Comparison of ENCODE assay signal across 10 mouse cellular contexts in genomic region chr6:94751101-94751440, GRCm38 (mm10). TPM values are rescaled to one million over a fixed set of nuclear protein-coding genes. Genes with fewer than 3 reads are reported as not detected.
DNase-seq lines count a peak whose midpoint lies in the region; ATAC-seq and TF ChIP-seq lines count a peak whose summit lies in the region.
"Had no signal": no experiment of that assay in that cellular context is flagged by ENCODE, and none has a peak within 500 bp of the region (broad histone marks: within the 10 kb centered on the region; RNA-seq: fewer than 3 reads in every experiment).

No protein-coding gene starts in this region.

- no peaks in the 10 kb centered on the region for H3K36me3 ChIP-seq in lung, embryonic 14.5 days (ENCODE audit: insufficient read depth)
- no peaks in the 10 kb centered on the region for H3K36me3 ChIP-seq in forebrain, embryonic 16.5 days (ENCODE audit: control insufficient read depth, insufficient read depth)
- H3K36me3 ChIP-seq: heart, embryonic 10.5 days had no signal

- 33% methylated on average over 8 of the region's 8 CpGs for WGBS in lung, embryonic 14.5 days
- 22% methylated on average over 8 of the region's 8 CpGs for WGBS in forebrain, embryonic 16.5 days

- intact Hi-C loops in left cerebral cortex, postnatal 4 days (cut with DNase I) = no loop called here

- peak; percentile 53 for TF ChIP-seq CTCF in lung, embryonic 14.5 days (IDR thresholded peaks at IDR 0.05; ENCODE audit: low read depth)

- H3K27ac ChIP-seq in lung, embryonic 14.5 days (ENCODE audit: low read depth) = no peak overlapping the region
- H3K27ac ChIP-seq in forebrain, embryonic 16.5 days (ENCODE audit: low read length) = no peak overlapping the region
- H3K27ac ChIP-seq: heart, embryonic 10.5 days; macrophage had no signal

- no peak for ATAC-seq in lung, embryonic 14.5 days (ENCODE audit: insufficient read depth)
- ATAC-seq in forebrain, embryonic 16.5 days = no peak

- no peak overlapping the region for H3K4me2 ChIP-seq in lung, embryonic 14.5 days
- H3K4me2 ChIP-seq in forebrain, embryonic 16.5 days (ENCODE audit: low read length) = peak overlapping the region; percentile 20

- DNase-seq in lung, embryonic 14.5 days = no peak
- DNase-seq in lung, postnatal 10 days = no peak
- DNase-seq in R1 (ENCODE audit: low read depth, low spot score) = peak; percentile 91
- peak; percentile 46 for DNase-seq in naive thymus-derived CD4-positive, alpha-beta T cell, adult 2 months (ENCODE audit: low read depth)
- DNase-seq in left cerebral cortex, postnatal 4 days = no peak
- no peak for DNase-seq in cerebellum, postnatal 4 days (ENCODE audit: low spot score in 2 of 2)
- DNase-seq: adrenal gland, postnatal 14 days had no signal

- H3K27me3 ChIP-seq in lung, embryonic 14.5 days (ENCODE audit: insufficient read depth, low read length) = no peaks in the 10 kb centered on the region
- H3K27me3 ChIP-seq in forebrain, embryonic 16.5 days (replicated peaks; ENCODE audit: control insufficient read depth, insufficient read depth, low read length) = no peaks in the 10 kb centered on the region

- H3K9me3 ChIP-seq in lung, embryonic 14.5 days (ENCODE audit: low read depth, low read length) = no peaks in the 10 kb centered on the region
- no peaks in the 10 kb centered on the region for H3K9me3 ChIP-seq in forebrain, embryonic 16.5 days (ENCODE audit: control insufficient read depth, low read length)
- H3K9me3 ChIP-seq: heart, embryonic 10.5 days had no signal

- H3K4me3 ChIP-seq in lung, embryonic 14.5 days (ENCODE audit: low read depth, low read length) = no peak overlapping the region
- H3K4me3 ChIP-seq in forebrain, embryonic 16.5 days (replicated peaks; ENCODE audit: low read length) = no peak overlapping the region
- H3K4me3 ChIP-seq: heart, embryonic 10.5 days had no signal

- no peaks in the 10 kb centered on the region for H3K4me1 ChIP-seq in lung, embryonic 14.5 days (ENCODE audit: insufficient read depth)
- peaks cover 9% of the 10 kb centered on the region for H3K4me1 ChIP-seq in forebrain, embryonic 16.5 days (replicated peaks; ENCODE audit: control insufficient read depth, insufficient read depth, low read length)

- H3K9ac ChIP-seq in lung, embryonic 14.5 days = no peak overlapping the region
- H3K9ac ChIP-seq in forebrain, embryonic 16.5 days (replicated peaks; ENCODE audit: low read depth, low read length) = no peak overlapping the region

RNA-seq across cellular contexts. Expression of gene Lrig1, which starts 51.1 kb away (rescaled TPM):
- 11.5 and 13.5 TPM in 2 replicates for polyA plus RNA-seq in lung, embryonic 14.5 days (2014; fragmentation: Nextera tagmentation; extraction: Ambion mirVana)
- polyA plus RNA-seq in forebrain, embryonic 16.5 days (2015; fragmentation: Nextera tagmentation; extraction: Ambion mirVana) = 7.1 and 8.3 TPM in 2 replicates
- 10 to 100 TPM; 28.3 to 32.8 TPM for total RNA-seq in left cerebral cortex, postnatal 4 days (2021)

Comparison
In these comparisons a context has a peak if more than half of its experiments do, and no peak if none do; other contexts are left out.
1. DNase-seq: peak in R1 (single experiment) and naive thymus-derived CD4-positive, alpha-beta T cell, adult 2 months (single experiment); none in lung, embryonic 14.5 days (single experiment), lung, postnatal 10 days (single experiment), left cerebral cortex, postnatal 4 days (single experiment) and cerebellum, postnatal 4 days (0 of 2).